Mouse (Mus musculus): ENCODE data around the gene Sntb2. TPM values are rescaled to one million over a fixed set of nuclear protein-coding genes. Genes with fewer than 3 reads are reported as not detected.

The Sntb2 gene
- polyA plus RNA-seq, 1 experiment from 2014 or later: 4.9 TPM

DNA sequence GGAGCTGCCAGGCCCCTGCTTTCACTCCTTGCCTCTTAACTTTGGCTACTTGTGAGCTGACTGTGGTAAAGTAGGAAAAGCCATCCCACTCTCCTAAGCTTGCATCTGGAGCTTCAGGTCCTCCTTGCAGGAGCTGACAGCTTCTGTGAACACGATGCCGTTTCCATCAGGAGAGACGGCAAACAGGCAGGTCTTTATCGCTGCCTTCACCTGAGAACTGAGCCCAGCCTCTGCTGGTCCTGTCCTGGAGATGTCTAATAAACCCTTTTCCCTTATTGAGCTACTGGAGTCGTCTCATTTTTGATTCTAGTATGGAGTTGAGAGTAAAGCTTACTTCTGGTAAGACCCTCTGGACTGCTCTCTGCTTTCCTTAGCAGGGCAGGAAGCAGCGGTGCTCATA is 109.9 kb downstream of the Sntb2 start:
- ATAC-seq (replicated peaks; ENCODE audit: low FRiP score) (no peak), DNase-seq (ENCODE audit: low spot score) (no peak)
- Histone ChIP-seq H3K27me3 (replicated peaks; ENCODE audit: control insufficient read depth, insufficient read depth, low read length) (no peaks in the 10 kb centered on the region), H3K4me2 (no peak overlapping the region), H3K4me3 (ENCODE audit: low read depth, low read length) (no peak overlapping the region), H3K36me3 (ENCODE audit: control insufficient read depth, insufficient read depth, low read length) (peaks cover 62% of the 10 kb centered on the region), H3K9me3 (ENCODE audit: control insufficient read depth, low read length) (no peaks in the 10 kb centered on the region), H3K9ac (ENCODE audit: low read depth, low read length) (no peak overlapping the region), H3K4me1 (replicated peaks; ENCODE audit: control insufficient read depth, insufficient read depth, low read length) (peaks cover 6% of the 10 kb centered on the region; the same call in 1 of the 2 replicates), H3K27ac (ENCODE audit: low read depth, low read length) (no peak overlapping the region)
- WGBS: 92% methylated on average over 6 of the region's 6 CpGs

DNA sequence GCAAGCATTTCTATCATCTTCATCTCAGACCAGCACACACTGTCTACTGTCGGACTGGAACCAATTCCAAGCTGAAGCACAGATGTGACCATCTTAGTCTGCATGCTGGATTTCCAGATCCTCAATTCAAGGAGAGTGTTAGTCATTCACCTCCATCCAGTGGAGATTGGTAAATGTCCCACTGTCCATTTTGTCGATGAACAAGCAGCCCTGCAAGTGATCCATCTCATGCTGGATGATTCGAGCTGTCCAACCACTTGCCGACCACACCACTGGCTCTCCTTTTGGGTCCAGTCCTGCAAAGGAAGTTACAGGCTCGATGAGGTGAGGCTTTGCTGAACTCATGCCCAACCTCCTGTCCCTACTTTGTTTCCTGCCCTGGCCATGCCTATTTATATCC is 111.4 kb downstream of the Sntb2 start:
- ATAC-seq (replicated peaks; ENCODE audit: low FRiP score) (no peak), DNase-seq (ENCODE audit: low spot score) (no peak)
- Histone ChIP-seq H3K4me2 (peak overlapping the region; percentile 92; the same call in 1 of the 2 replicates), H3K36me3 (ENCODE audit: control insufficient read depth, insufficient read depth, low read length) (peaks cover 61% of the 10 kb centered on the region), H3K27ac (ENCODE audit: low read depth, low read length) (no peak overlapping the region), H3K9me3 (ENCODE audit: control insufficient read depth, low read length) (no peaks in the 10 kb centered on the region), H3K9ac (ENCODE audit: low read depth, low read length) (no peak overlapping the region), H3K4me3 (ENCODE audit: low read depth, low read length) (peak overlapping the region; percentile 70; the same call in 1 of the 2 replicates), H3K4me1 (replicated peaks; ENCODE audit: control insufficient read depth, insufficient read depth, low read length) (peaks cover 9% of the 10 kb centered on the region; the same call in 1 of the 2 replicates), H3K27me3 (replicated peaks; ENCODE audit: control insufficient read depth, insufficient read depth, low read length) (no peaks in the 10 kb centered on the region)
- 74% methylated on average over 5 of the region's 5 CpGs for WGBS

DNA sequence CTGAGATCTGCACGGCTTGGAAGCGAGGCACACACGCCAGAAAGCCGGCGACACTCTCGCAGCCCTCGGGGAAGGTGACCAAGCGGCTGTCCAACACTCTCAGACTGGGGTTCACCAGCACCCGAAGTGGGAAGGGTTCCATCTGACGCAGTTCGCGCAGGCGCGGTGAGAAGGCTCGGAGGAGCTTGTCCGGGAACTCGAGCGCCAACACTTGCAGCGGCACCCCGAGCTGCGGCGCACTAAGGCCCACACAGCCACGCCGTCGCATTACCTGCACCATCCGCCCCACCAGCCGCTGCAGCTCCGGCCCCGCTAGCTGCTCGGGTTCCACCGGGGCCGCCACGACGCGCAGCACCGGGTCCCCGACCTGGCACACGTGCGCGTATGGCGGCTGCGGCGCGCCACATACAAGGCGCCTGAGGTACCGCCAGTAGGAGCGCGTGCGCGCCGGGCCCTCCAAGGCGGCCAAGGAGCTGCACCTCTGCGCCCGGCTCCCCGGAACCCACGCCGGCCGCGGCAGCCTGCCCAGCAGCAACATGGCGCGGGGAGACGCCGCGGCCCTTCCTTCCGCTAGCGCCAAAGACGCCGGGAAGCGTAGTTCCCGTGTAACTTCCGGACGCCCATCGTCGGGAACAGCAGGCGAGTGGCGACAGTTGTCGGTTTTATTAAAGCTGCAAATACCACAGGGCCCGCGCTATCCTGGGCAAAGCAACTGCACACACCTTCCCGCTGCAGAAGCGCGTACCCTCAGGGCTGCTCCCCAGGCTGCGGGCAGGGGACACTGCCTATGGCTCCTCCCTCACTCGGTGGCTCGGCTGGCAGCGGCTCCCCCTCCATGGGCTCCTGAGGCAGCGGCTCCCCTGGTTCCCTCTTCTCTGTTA is 112.8 kb downstream of the Sntb2 start, which contains the start of gene Pdf:
TSS of gene Pdf (minus strand) at position 554 of the 881 bp plus-strand sequence.
- peak within 1 kb of the TSS; percentile 92 for H3K4me2 ChIP-seq
- no peaks in the 10 kb centered on the region for H3K27me3 ChIP-seq (replicated peaks; ENCODE audit: control insufficient read depth, insufficient read depth, low read length)
- DNase-seq (ENCODE audit: low spot score) (peak; percentile 82), ATAC-seq (replicated peaks; ENCODE audit: low FRiP score) (peak; percentile 85)
- peak within 1 kb of the TSS; percentile 94 for H3K27ac ChIP-seq (ENCODE audit: low read depth, low read length)
- H3K4me3 ChIP-seq (ENCODE audit: low read depth, low read length): peak within 1 kb of the TSS; percentile 70
- no peaks in the 10 kb centered on the region for H3K9me3 ChIP-seq (ENCODE audit: control insufficient read depth, low read length)
- under 1% methylated on average over 85 of the region's 87 CpGs for WGBS
- H3K4me1 ChIP-seq (replicated peaks; ENCODE audit: control insufficient read depth, insufficient read depth, low read length): peaks cover 9% of the 10 kb centered on the region; the same call in 1 of the 2 replicates
- peaks cover 60% of the 10 kb centered on the region for H3K36me3 ChIP-seq (ENCODE audit: control insufficient read depth, insufficient read depth, low read length)
- H3K9ac ChIP-seq (ENCODE audit: low read depth, low read length): peak within 1 kb of the TSS; percentile 85

DNA sequence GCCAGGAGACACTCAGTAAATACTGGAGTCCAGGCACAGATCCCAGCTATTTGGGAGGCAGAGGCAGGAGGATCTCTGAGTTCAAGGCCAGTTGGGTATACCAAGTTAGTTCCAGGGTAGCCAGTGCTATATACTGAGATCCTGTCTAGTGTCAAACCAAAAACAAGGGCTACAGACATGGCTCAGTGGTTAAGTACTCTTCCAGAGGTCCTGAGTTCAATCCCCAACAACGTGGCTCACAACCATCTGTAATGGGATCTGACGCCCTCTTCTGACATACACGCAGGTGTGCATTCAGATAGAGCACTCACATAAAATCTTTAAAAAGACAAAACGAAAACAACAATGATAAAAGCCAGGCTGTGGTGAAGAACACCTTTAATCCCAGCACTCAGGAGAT is 113.9 kb downstream of the Sntb2 start:
- ATAC-seq (replicated peaks; ENCODE audit: low FRiP score): no peak
- Histone ChIP-seq H3K4me1 (replicated peaks; ENCODE audit: control insufficient read depth, insufficient read depth, low read length) (peaks cover 9% of the 10 kb centered on the region; the same call in 1 of the 2 replicates), H3K9me3 (ENCODE audit: control insufficient read depth, low read length) (no peaks in the 10 kb centered on the region), H3K27me3 (replicated peaks; ENCODE audit: control insufficient read depth, insufficient read depth, low read length) (no peaks in the 10 kb centered on the region), H3K27ac (ENCODE audit: low read depth, low read length) (no peak overlapping the region; the same call in 1 of the 2 replicates), H3K4me2 (peak overlapping the region; percentile 92), H3K4me3 (ENCODE audit: low read depth, low read length) (peak overlapping the region; percentile 70), H3K9ac (ENCODE audit: low read depth, low read length) (peak overlapping the region; percentile 85; the same call in 1 of the 2 replicates), H3K36me3 (ENCODE audit: control insufficient read depth, insufficient read depth, low read length) (peaks cover 63% of the 10 kb centered on the region)
- WGBS: 86% methylated on average over 4 of the region's 4 CpGs
- no peak for DNase-seq (ENCODE audit: low spot score)

DNA sequence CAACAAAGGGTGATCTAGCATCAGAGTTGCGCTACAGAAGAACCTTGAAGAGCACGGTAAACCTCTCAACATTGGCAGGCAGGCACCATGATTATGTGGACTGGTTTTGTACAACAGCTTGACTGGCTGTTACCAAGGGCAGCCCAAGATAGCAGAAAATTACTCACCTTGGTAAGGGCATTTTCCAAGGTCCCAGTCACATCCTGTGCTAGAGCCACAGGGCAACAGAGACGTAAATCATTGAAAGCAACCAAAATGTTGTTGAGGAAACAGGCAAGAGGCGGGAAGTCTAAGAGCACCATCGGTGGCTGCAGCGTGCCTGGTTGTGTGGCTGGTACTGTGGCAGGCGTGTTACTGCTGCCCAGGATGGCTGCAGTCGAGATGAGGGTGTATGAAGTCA is 116.5 kb downstream of the Sntb2 start:
- Histone ChIP-seq H3K9ac (ENCODE audit: low read depth, low read length) (no peak overlapping the region), H3K27ac (ENCODE audit: low read depth, low read length) (no peak overlapping the region), H3K4me1 (replicated peaks; ENCODE audit: control insufficient read depth, insufficient read depth, low read length) (peaks cover 14% of the 10 kb centered on the region), H3K36me3 (ENCODE audit: control insufficient read depth, insufficient read depth, low read length) (peaks cover 48% of the 10 kb centered on the region), H3K4me3 (ENCODE audit: low read depth, low read length) (no peak overlapping the region), H3K27me3 (replicated peaks; ENCODE audit: control insufficient read depth, insufficient read depth, low read length) (no peaks in the 10 kb centered on the region), H3K4me2 (no peak overlapping the region), H3K9me3 (ENCODE audit: control insufficient read depth, low read length) (no peaks in the 10 kb centered on the region)
- DNase-seq (ENCODE audit: low spot score) (no peak), ATAC-seq (replicated peaks; ENCODE audit: low FRiP score) (no peak)
- 92% methylated on average over 8 of the region's 8 CpGs for WGBS

DNA sequence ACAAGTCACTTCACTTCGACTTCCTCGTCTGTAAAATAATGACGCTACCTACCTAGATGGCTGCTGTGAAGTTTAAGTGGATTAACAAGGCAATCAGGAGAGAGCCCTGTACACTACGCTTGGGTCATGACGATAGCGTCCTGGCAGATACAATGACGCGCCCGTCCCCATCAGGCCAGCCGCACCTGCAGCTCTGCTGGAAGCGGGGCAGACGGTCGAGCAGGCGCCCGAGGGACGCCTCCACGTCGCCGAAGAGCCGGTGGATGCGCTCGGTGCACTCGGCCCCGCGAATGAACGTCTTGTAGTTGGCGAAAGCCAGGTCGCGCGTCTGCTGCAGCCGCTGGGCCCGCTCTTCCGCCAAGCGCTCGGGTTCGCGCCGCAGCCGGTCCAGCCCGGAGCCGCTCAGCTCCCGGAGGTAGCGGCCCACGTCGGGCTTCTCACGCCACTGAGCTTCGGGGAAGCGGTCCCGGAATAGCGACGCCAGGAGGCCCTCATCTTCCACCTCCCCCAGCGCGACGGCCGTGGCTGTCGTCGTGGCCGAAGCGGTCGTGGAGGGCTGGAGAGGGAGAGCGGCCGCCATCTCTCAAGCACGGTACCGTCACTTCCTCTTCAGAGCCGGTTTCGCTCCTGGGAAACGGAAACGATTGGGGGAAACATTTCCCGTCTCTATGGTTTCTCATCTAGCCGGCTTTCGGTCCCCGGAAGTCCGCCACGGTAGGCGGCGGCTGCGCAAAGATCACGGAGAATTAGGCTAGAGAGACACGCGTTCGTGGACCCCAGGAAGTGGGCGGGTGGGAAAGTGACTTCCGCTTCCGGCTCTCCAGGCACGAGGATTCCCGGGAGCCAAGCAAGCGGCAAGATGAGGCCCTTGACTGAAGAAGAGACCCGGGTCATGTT is 120.8 kb downstream of the Sntb2 start, which contains the start of the genes Cog8 and Nip7:
TSS of gene Cog8 (minus strand) at position 614 of the 897 bp plus-strand sequence.
TSS of gene Nip7 (plus strand) at position 802 of the 897 bp plus-strand sequence.
- Histone ChIP-seq H3K36me3 (ENCODE audit: control insufficient read depth, insufficient read depth, low read length) (peaks cover 38% of the 10 kb centered on the region), H3K4me2 (peak within 1 kb of the TSS; percentile 92), H3K9me3 (ENCODE audit: control insufficient read depth, low read length) (no peaks in the 10 kb centered on the region), H3K9ac (ENCODE audit: low read depth, low read length) (peak within 1 kb of the TSS; percentile 93), H3K27ac (ENCODE audit: low read depth, low read length) (peak within 1 kb of the TSS; percentile 69), H3K27me3 (replicated peaks; ENCODE audit: control insufficient read depth, insufficient read depth, low read length) (no peaks in the 10 kb centered on the region), H3K4me3 (ENCODE audit: low read depth, low read length) (peak within 1 kb of the TSS; percentile 98), H3K4me1 (replicated peaks; ENCODE audit: control insufficient read depth, insufficient read depth, low read length) (peaks cover 11% of the 10 kb centered on the region)
- ATAC-seq (replicated peaks; ENCODE audit: low FRiP score) (peak; percentile 91), DNase-seq (ENCODE audit: low spot score) (peak; percentile 93)
- under 1% methylated on average over 88 of the region's 88 CpGs for WGBS

DNA sequence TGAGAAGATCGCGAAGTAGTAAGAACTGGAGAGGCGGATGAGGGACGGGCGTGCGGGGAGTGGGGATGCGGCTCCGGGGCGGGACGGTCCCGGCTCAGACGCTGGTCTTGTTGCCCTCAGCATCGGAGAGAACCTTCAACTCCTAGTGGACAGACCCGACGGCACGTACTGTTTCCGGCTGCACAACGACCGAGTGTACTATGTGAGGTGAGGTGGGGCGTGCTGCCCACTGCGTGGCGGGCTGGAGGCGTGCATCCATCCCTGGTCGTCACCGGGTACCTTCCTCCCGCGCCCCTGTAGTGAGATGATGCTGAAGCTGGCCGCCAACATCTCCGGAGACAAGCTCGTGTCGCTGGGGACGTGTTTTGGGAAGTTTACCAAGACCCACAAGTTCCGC is 121.4 kb downstream of the Sntb2 start:
- ATAC-seq (replicated peaks; ENCODE audit: low FRiP score) (peak; percentile 56), DNase-seq (ENCODE audit: low spot score) (no peak)
- Histone ChIP-seq H3K9ac (ENCODE audit: low read depth, low read length) (peak overlapping the region; percentile 93), H3K4me3 (ENCODE audit: low read depth, low read length) (peak overlapping the region; percentile 98), H3K9me3 (ENCODE audit: control insufficient read depth, low read length) (no peaks in the 10 kb centered on the region), H3K4me1 (replicated peaks; ENCODE audit: control insufficient read depth, insufficient read depth, low read length) (peaks cover 11% of the 10 kb centered on the region), H3K27ac (ENCODE audit: low read depth, low read length) (peak overlapping the region; percentile 46), H3K27me3 (replicated peaks; ENCODE audit: control insufficient read depth, insufficient read depth, low read length) (no peaks in the 10 kb centered on the region), H3K4me2 (peak overlapping the region; percentile 72), H3K36me3 (ENCODE audit: control insufficient read depth, insufficient read depth, low read length) (peaks cover 35% of the 10 kb centered on the region)
- WGBS: under 1% methylated on average over 33 of the region's 33 CpGs

DNA sequence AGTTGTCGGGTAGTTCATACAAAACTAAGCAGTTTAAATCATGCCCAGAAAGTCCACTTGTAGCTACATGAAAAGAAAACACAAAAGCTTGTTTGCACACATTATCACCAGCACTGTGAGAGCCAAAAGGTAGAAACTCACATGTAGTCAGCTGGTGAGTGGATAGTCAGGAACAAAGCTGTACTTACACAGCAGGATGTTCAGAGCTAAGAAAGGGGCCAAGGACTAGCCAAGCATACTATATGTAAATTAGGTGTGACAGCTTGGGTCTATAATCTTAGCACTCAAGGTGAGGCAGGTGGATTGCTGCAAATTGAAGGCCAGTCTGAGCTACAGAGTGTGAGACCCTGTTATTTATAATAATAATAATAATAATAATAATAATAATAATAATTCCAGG is 127.1 kb downstream of the Sntb2 start:
- no peak overlapping the region for H3K4me2 ChIP-seq
- WGBS: 86% methylated on average over 1 of the region's 1 CpGs
- peaks cover under 1% of the 10 kb centered on the region for H3K4me1 ChIP-seq (replicated peaks; ENCODE audit: control insufficient read depth, insufficient read depth, low read length)
- no peak overlapping the region for H3K9ac ChIP-seq (ENCODE audit: low read depth, low read length)
- H3K4me3 ChIP-seq (ENCODE audit: low read depth, low read length): no peak overlapping the region
- ATAC-seq (replicated peaks; ENCODE audit: low FRiP score) (no peak), DNase-seq (ENCODE audit: low spot score) (no peak)
- H3K27ac ChIP-seq (ENCODE audit: low read depth, low read length): no peak overlapping the region
- H3K9me3 ChIP-seq (ENCODE audit: control insufficient read depth, low read length): no peaks in the 10 kb centered on the region
- no peaks in the 10 kb centered on the region for H3K27me3 ChIP-seq (replicated peaks; ENCODE audit: control insufficient read depth, insufficient read depth, low read length)
- H3K36me3 ChIP-seq (ENCODE audit: control insufficient read depth, insufficient read depth, low read length): peaks cover 9% of the 10 kb centered on the region; the same call in 1 of the 2 replicates
